In genomic region chr11:102779824-102780223, GRCm38 (mm10) we compare ENCODE assay signal across 12 mouse cellular contexts. TPM values are rescaled to one million over a fixed set of nuclear protein-coding genes. Genes with fewer than 3 reads are reported as not detected.
DNase-seq lines count a peak whose midpoint lies in the region; ATAC-seq and TF ChIP-seq lines count a peak whose summit lies in the region.
"Had no signal": no experiment of that assay in that cellular context is flagged by ENCODE, and none has a peak within 500 bp of the region (broad histone marks: within the 10 kb centered on the region; RNA-seq: fewer than 3 reads in every experiment).

No protein-coding gene starts in this region.

- 0 out of 2 replicates have a peak overlapping the region, but pooled peaks have one; percentile 65 for H3K9ac ChIP-seq in heart, embryonic 13.5 days
- H3K9ac ChIP-seq in kidney, embryonic 14.5 days (ENCODE audit: low read depth, low read length), result no peak overlapping the region
- H3K9ac ChIP-seq: neural tube, embryonic 15.5 days had no signal

- peaks cover 76% of the 10 kb centered on the region for H3K4me1 ChIP-seq in heart, embryonic 13.5 days
- H3K4me1 ChIP-seq in kidney, embryonic 14.5 days (ENCODE audit: control insufficient read depth, insufficient read depth, low read length), result peaks cover 31% of the 10 kb centered on the region
- H3K4me1 ChIP-seq in brown adipose tissue, adult 24 weeks (ENCODE audit: control insufficient read depth, insufficient read depth, insufficient read length, low read length), result peaks cover 20% of the 10 kb centered on the region
- H3K4me1 ChIP-seq in cortical plate, adult 2 months (ENCODE audit: control insufficient read depth, insufficient read depth, low read length), result no peaks in the 10 kb centered on the region

- WGBS in heart, embryonic 13.5 days, result 54% methylated on average over 7 of the region's 7 CpGs
- 66% methylated on average over 7 of the region's 7 CpGs for WGBS in kidney, embryonic 14.5 days

- no peaks in the 10 kb centered on the region for H3K9me3 ChIP-seq in heart, embryonic 13.5 days
- no peaks in the 10 kb centered on the region for H3K9me3 ChIP-seq in kidney, embryonic 14.5 days (ENCODE audit: control insufficient read depth, low read length)
- H3K9me3 ChIP-seq: neural tube, embryonic 15.5 days had no signal

- TF ChIP-seq POLR2A in cortical plate, adult 2 months (IDR thresholded peaks at IDR 0.05; ENCODE audit: extremely low read depth, insufficient read depth, low read length), result no peak

- DNase-seq in heart, postnatal 4 days, result no peak
- peak; percentile 17 to 40 for DNase-seq in kidney, postnatal 36 days
- no peak for DNase-seq in adrenal gland, postnatal 10 days
- DNase-seq in layer of hippocampus, adult 18-20 months (ENCODE audit: low spot score in 2 of 2), result no peak
- DNase-seq: right cerebral cortex, adult 18-20 months had no signal

- TF ChIP-seq CTCF in cortical plate, adult 2 months (IDR thresholded peaks at IDR 0.05; ENCODE audit: extremely low read depth, insufficient read depth, low read length), result no peak

- peak overlapping the region; percentile 55 for H3K27ac ChIP-seq in heart, embryonic 13.5 days (replicated peaks)
- H3K27ac ChIP-seq in kidney, embryonic 14.5 days (ENCODE audit: low read depth, low read length), result no peak overlapping the region
- H3K27ac ChIP-seq in brown adipose tissue, adult 24 weeks (replicated peaks; ENCODE audit: low read depth, low read length), result peak overlapping the region; percentile 67
- peak overlapping the region; percentile 22; the same call in 1 of the 2 replicates for H3K27ac ChIP-seq in cortical plate, adult 2 months (ENCODE audit: insufficient read depth, low read length)
- H3K27ac ChIP-seq: neural tube, embryonic 15.5 days had no signal

- H3K4me2 ChIP-seq in heart, embryonic 13.5 days, result peak overlapping the region; percentile 42; the same call in 1 of the 2 replicates
- no peak overlapping the region for H3K4me2 ChIP-seq in kidney, embryonic 14.5 days (replicated peaks; ENCODE audit: low read depth, low read length)
- H3K4me2 ChIP-seq: neural tube, embryonic 15.5 days had no signal

- peaks cover 16% of the 10 kb centered on the region for H3K36me3 ChIP-seq in heart, embryonic 13.5 days
- H3K36me3 ChIP-seq in kidney, embryonic 14.5 days (ENCODE audit: control insufficient read depth, insufficient read depth, low read length), result no peaks in the 10 kb centered on the region; the same call in 1 of the 2 replicates

- H3K4me3 ChIP-seq in heart, embryonic 13.5 days, result no peak overlapping the region
- no peak overlapping the region for H3K4me3 ChIP-seq in kidney, embryonic 14.5 days (ENCODE audit: low read length)
- no peak overlapping the region for H3K4me3 ChIP-seq in brown adipose tissue, adult 24 weeks (ENCODE audit: insufficient read depth, low read depth, low read length)
- no peak overlapping the region for H3K4me3 ChIP-seq in cortical plate, adult 2 months (ENCODE audit: insufficient read depth, low read length)
- H3K4me3 ChIP-seq: erythroblast, embryonic 14.5 days; neural tube, embryonic 15.5 days had no signal

- ATAC-seq in heart, embryonic 13.5 days (ENCODE audit: extremely low read depth, insufficient number of reproducible peaks, low FRiP score, low TSS enrichment), result no peak
- no peak for ATAC-seq in kidney, embryonic 14.5 days (ENCODE audit: low FRiP score, low TSS enrichment)
- ATAC-seq: intestine, postnatal 0 days had no signal

- peaks cover 5% of the 10 kb centered on the region; the same call in 1 of the 2 replicates for H3K27me3 ChIP-seq in heart, embryonic 13.5 days (replicated peaks)
- H3K27me3 ChIP-seq in kidney, embryonic 14.5 days (ENCODE audit: control insufficient read depth, insufficient read depth, low read length), result no peaks in the 10 kb centered on the region
- H3K27me3 ChIP-seq: neural tube, embryonic 15.5 days had no signal

RNA-seq across cellular contexts. Expression of gene Adam11, which starts 18.6 kb away (rescaled TPM):
- polyA plus RNA-seq in heart, embryonic 13.5 days (2015; fragmentation: Nextera tagmentation; extraction: Ambion mirVana), result 6.7 and 7.3 TPM in 2 replicates
- 1 to 10 TPM; 6.9 TPM for total RNA-seq in heart, postnatal 4 days (2021)
- polyA plus RNA-seq in kidney, embryonic 14.5 days (2014; fragmentation: Nextera tagmentation; extraction: Ambion mirVana), result 3.5 and 7.8 TPM in 2 replicates
- polyA plus RNA-seq in brown adipose tissue, adult 24 weeks (2012; ENCODE audit: insufficient read depth, insufficient read length, missing spikeins), result 0.59 and 1.4 TPM in 2 replicates
- 101 and 118 TPM in 2 replicates for polyA plus RNA-seq in cortical plate, adult 2 months (2012; rRNA removed)
- total RNA-seq in adrenal gland, postnatal 10 days (2021), result 10 to 100 TPM; 18.6 to 45.3 TPM
- 100 to 1,000 TPM; 166 to 185 TPM for total RNA-seq in layer of hippocampus, adult 18-20 months (2021)

RNA-seq across cellular contexts. Expression of gene Gjc1, which starts 39.7 kb away (rescaled TPM):
- 46.5 and 50.3 TPM in 2 replicates for polyA plus RNA-seq in heart, embryonic 13.5 days (2015; fragmentation: Nextera tagmentation; extraction: Ambion mirVana)
- total RNA-seq in heart, postnatal 4 days (2021), result 10 to 100 TPM; 78.3 to 83.0 TPM
- 63.0 and 69.6 TPM in 2 replicates for polyA plus RNA-seq in kidney, embryonic 14.5 days (2014; fragmentation: Nextera tagmentation; extraction: Ambion mirVana)
- polyA plus RNA-seq in brown adipose tissue, adult 24 weeks (2012; ENCODE audit: insufficient read depth, insufficient read length, missing spikeins), result 4.6 and 5.0 TPM in 2 replicates
- 7.6 and 8.2 TPM in 2 replicates for polyA plus RNA-seq in cortical plate, adult 2 months (2012; rRNA removed)
- total RNA-seq in adrenal gland, postnatal 10 days (2021), result 10 to 100 TPM; 24.4 to 27.6 TPM
- total RNA-seq in layer of hippocampus, adult 18-20 months (2021), result 1 to 10 TPM; 3.0 to 3.8 TPM
- polyA plus RNA-seq: erythroblast, embryonic 14.5 days had no signal

RNA-seq across cellular contexts. Expression of gene Higd1b, which starts 55.8 kb away (rescaled TPM):
- polyA plus RNA-seq in heart, embryonic 13.5 days (2015; fragmentation: Nextera tagmentation; extraction: Ambion mirVana), result not detected in 2 replicates
- total RNA-seq in heart, postnatal 4 days (2021), result 1 to 10 TPM; 9.3 to 9.8 TPM
- 0.44 TPM in 1 of 2 replicates, not detected in the other for polyA plus RNA-seq in kidney, embryonic 14.5 days (2014; fragmentation: Nextera tagmentation; extraction: Ambion mirVana)
- 8.1 and 20.1 TPM in 2 replicates for polyA plus RNA-seq in brown adipose tissue, adult 24 weeks (2012; ENCODE audit: insufficient read depth, insufficient read length, missing spikeins)
- 11.5 and 12.3 TPM in 2 replicates for polyA plus RNA-seq in cortical plate, adult 2 months (2012; rRNA removed)
- 1 to 10 TPM; 2.3 to 3.3 TPM for total RNA-seq in adrenal gland, postnatal 10 days (2021)
- 1 to 10 TPM; 4.0 to 4.8 TPM for total RNA-seq in layer of hippocampus, adult 18-20 months (2021)
- polyA plus RNA-seq: erythroblast, embryonic 14.5 days had no signal

Comparison
In these comparisons a context has a peak if more than half of its experiments do, and no peak if none do; other contexts are left out.
1. DNase-seq: peak in kidney, postnatal 36 days (2 of 2); none in heart, postnatal 4 days (single experiment), adrenal gland, postnatal 10 days (single experiment) and layer of hippocampus, adult 18-20 months (0 of 2).
2. RNA of gene Adam11, which starts 18.6 kb away (polyA plus RNA-seq): 101 to 118 TPM in cortical plate, adult 2 months; 3.5 to 7.8 TPM in kidney, embryonic 14.5 days, 6.7 to 7.3 TPM in heart, embryonic 13.5 days and 0.59 to 1.4 TPM in brown adipose tissue, adult 24 weeks; every median in the first group is over 10 times any median in the second.